Mouse (Mus musculus): ENCODE measurements around the gene Trim21.

The Trim21 gene

GRCm38 (mm10) chr7:102564999-102565997 is at the start of gene Trim21:
Gene Trim21 (minus strand): TSS chr7:102565486.
- peak; percentile 39 for DNase-seq (ENCODE audit: extremely low spot score, low read depth, low spot score)

- no peak for DNase-seq (ENCODE audit: extremely low spot score, low read depth, low spot score)
Measured at GRCm38 (mm10) chr7:102597378-102598031, 32.2 kb upstream of the Trim21 start, which contains the start of gene Olfr552. Gene Olfr552 (plus strand): TSS chr7:102597770.

- DNase-seq (ENCODE audit: extremely low spot score, low read depth, low spot score): no peak
Measured at GRCm38 (mm10) chr7:102591786-102592185, 26.5 kb upstream of the Trim21 start, which contains the start of gene Olfr551. Gene Olfr551 (minus strand): TSS chr7:102591886.

- DNase-seq (ENCODE audit: extremely low spot score, low read depth, low spot score): no peak
Measured at GRCm38 (mm10) chr7:102575998-102576397, 10.7 kb upstream of the Trim21 start.

- no peak for DNase-seq (ENCODE audit: extremely low spot score, low read depth, low spot score)
Measured at GRCm38 (mm10) chr7:102573174-102573830, 8.0 kb upstream of the Trim21 start.

GRCm38 (mm10) chr7:102571142-102571541 is 5.9 kb upstream of the Trim21 start, which contains the start of gene Olfr550:
Gene Olfr550 (plus strand): TSS chr7:102571442.
- no peak for DNase-seq (ENCODE audit: extremely low spot score, low read depth, low spot score)

GRCm38 (mm10) chr7:102566219-102566618 is 933 bp upstream of the Trim21 start:
- DNase-seq (ENCODE audit: extremely low spot score, low read depth, low spot score): no peak

GRCm38 (mm10) chr7:102553279-102553678 is 12.0 kb downstream of the Trim21 start:
- DNase-seq (ENCODE audit: extremely low spot score, low read depth, low spot score): no peak

- DNase-seq (ENCODE audit: extremely low spot score, low read depth, low spot score): no peak
Measured at GRCm38 (mm10) chr7:102549570-102549969, 15.7 kb downstream of the Trim21 start, which contains the start of gene Olfr549. Gene Olfr549 (plus strand): TSS chr7:102549870.

- no peak for DNase-seq (ENCODE audit: extremely low spot score, low read depth, low spot score)
Measured at GRCm38 (mm10) chr7:102541251-102541650, 24.0 kb downstream of the Trim21 start.

GRCm38 (mm10) chr7:102540596-102540995 is 24.7 kb downstream of the Trim21 start, which contains the start of gene Olfr548-ps1:
Gene Olfr548-ps1 (plus strand): TSS chr7:102540896.
- DNase-seq (ENCODE audit: extremely low spot score, low read depth, low spot score): no peak

GRCm38 (mm10) chr7:102534449-102534848 is 30.8 kb downstream of the Trim21 start, which contains the start of gene Olfr547:
Gene Olfr547 (plus strand): TSS chr7:102534749.
- no peak for DNase-seq (ENCODE audit: extremely low spot score, low read depth, low spot score)

GRCm38 (mm10) chr7:102529052-102529451 is 36.2 kb downstream of the Trim21 start:
- no peak for DNase-seq (ENCODE audit: extremely low spot score, low read depth, low spot score)

GRCm38 (mm10) chr7:102517051-102517335 is 48.3 kb downstream of the Trim21 start:
- DNase-seq (ENCODE audit: extremely low spot score, low read depth, low spot score): no peak

- DNase-seq (ENCODE audit: extremely low spot score, low read depth, low spot score): no peak
Measured at GRCm38 (mm10) chr7:102516261-102517050, 48.8 kb downstream of the Trim21 start.

- DNase-seq (ENCODE audit: extremely low spot score, low read depth, low spot score): no peak
Measured at GRCm38 (mm10) chr7:102514144-102514543, 51.1 kb downstream of the Trim21 start.

GRCm38 (mm10) chr7:102512814-102513435 is 52.4 kb downstream of the Trim21 start:
- peak; percentile 35 for DNase-seq (ENCODE audit: extremely low spot score, low read depth, low spot score)

GRCm38 (mm10) chr7:102511927-102512326 is 53.4 kb downstream of the Trim21 start:
- no peak for DNase-seq (ENCODE audit: extremely low spot score, low read depth, low spot score)

GRCm38 (mm10) chr7:102509726-102510125 is 55.6 kb downstream of the Trim21 start:
- no peak for DNase-seq (ENCODE audit: extremely low spot score, low read depth, low spot score)

- no peak for DNase-seq (ENCODE audit: extremely low spot score, low read depth, low spot score)
Measured at GRCm38 (mm10) chr7:102508666-102509065, 56.6 kb downstream of the Trim21 start.
